Mouse (Mus musculus) heart, embryonic 12.5 days (tissue): ENCODE results near the gene Ddr2. TPM values are rescaled to one million over a fixed set of nuclear protein-coding genes. Genes with fewer than 3 reads are reported as not detected.
A peak's percentile ranks its signal among the peaks of the same experiment; 100 is the strongest.

Experiments used
- ATAC-seq: fragments of 200-750 bp; cut with Nextera tagmentation; 2 replicates; pipeline ENCODE4 v1.8.0; 2017; ENCODE audit warnings: moderate TSS enrichment, moderate library complexity; ENCODE audit not compliant: insufficient number of reproducible peaks, low FRiP score
- H3K27ac ChIP-seq: fragments of 300-500 bp; sonication (generic); 2 replicates; pipeline ENCODE4 v1.5.1; 2016; ENCODE audit warnings: mild to moderate bottlenecking, moderate library complexity; ENCODE audit not compliant: poor library complexity, severe bottlenecking
- H3K27me3 ChIP-seq: fragments of 300-500 bp; sonication (generic); replicated peaks from 2 replicates; pipeline ENCODE4 v1.6.1; 2016; ENCODE audit warnings: mild to moderate bottlenecking, moderate library complexity
- H3K36me3 ChIP-seq: fragments of 300-500 bp; sonication (generic); 2 replicates; pipeline ENCODE4 v1.6.1; 2016; ENCODE audit warnings: mild to moderate bottlenecking, moderate library complexity
- H3K4me1 ChIP-seq: fragments of 300-500 bp; sonication (generic); replicated peaks from 2 replicates; pipeline ENCODE4 v1.6.1; 2016; ENCODE audit warnings: mild to moderate bottlenecking
- H3K4me2 ChIP-seq: fragments of 300-500 bp; sonication (generic); 2 replicates; pipeline ENCODE4 v1.6.1; 2016; ENCODE audit warnings: mild to moderate bottlenecking, moderate library complexity
- H3K4me3 ChIP-seq: fragments of 300-500 bp; sonication (generic); 2 replicates; pipeline ENCODE4 v1.5.1; 2016; ENCODE audit warnings: mild to moderate bottlenecking
- H3K9ac ChIP-seq: fragments of 300-500 bp; sonication (generic); 2 replicates; pipeline ENCODE4 v1.6.1; 2016; ENCODE audit warnings: mild to moderate bottlenecking, moderate library complexity
- H3K9me3 ChIP-seq: fragments of 300-500 bp; sonication (generic); replicated peaks from 2 replicates; pipeline ENCODE4 v1.6.1; 2016; ENCODE audit warnings: mild to moderate bottlenecking, moderate library complexity
- WGBS: fragments of 180-500 bp; shearing (Covaris S2); methylation state at CpG from one replicate; pipeline ENCODE4 v1.1.7; 2016; 5-methylcytosine and 5-hydroxymethylcytosine counted together
- polyA plus RNA-seq: library from polyadenylated mRNA; unstranded; fragments of >200 nt; fragmentation: Nextera tagmentation; extraction: Ambion mirVana; gene quantifications from 2 replicates; pipeline ENCODE4 v1.2.1, GENCODE M21; 2016

Ddr2 gene
- polyA plus RNA-seq, 1 experiment from 2014 or later: 7.6 TPM

- H3K27ac ChIP-seq: no peak overlapping the region
- no peak overlapping the region for H3K4me2 ChIP-seq
- no peak for ATAC-seq
- H3K9ac ChIP-seq: no peak overlapping the region
- no peak overlapping the region for H3K4me3 ChIP-seq
- H3K4me1 ChIP-seq: no peaks in the 10 kb centered on the region
- H3K9me3 ChIP-seq: no peaks in the 10 kb centered on the region
- no peaks in the 10 kb centered on the region for H3K36me3 ChIP-seq
- WGBS: 84% methylated on average over 7 of the region's 7 CpGs
- H3K27me3 ChIP-seq: no peaks in the 10 kb centered on the region
These were observed 23.9 kb downstream of the Ddr2 start for GRCm38 (mm10) chr1:170086631-170087030.

- H3K9ac ChIP-seq: no peak overlapping the region
- 80% methylated on average over 12 of the region's 12 CpGs for WGBS
- no peaks in the 10 kb centered on the region for H3K27me3 ChIP-seq
- no peak overlapping the region for H3K27ac ChIP-seq
- H3K4me3 ChIP-seq: no peak overlapping the region
- no peaks in the 10 kb centered on the region for H3K9me3 ChIP-seq
- H3K4me2 ChIP-seq: no peak overlapping the region
- ATAC-seq: no peak
- H3K36me3 ChIP-seq: no peaks in the 10 kb centered on the region
- no peaks in the 10 kb centered on the region for H3K4me1 ChIP-seq
These were observed 26.3 kb downstream of the Ddr2 start for GRCm38 (mm10) chr1:170084151-170084796.

GRCm38 (mm10) chr1:170080907-170081306 is 29.7 kb downstream of the Ddr2 start:
- Histone ChIP-seq H3K4me2 (no peak overlapping the region), H3K9me3 (no peaks in the 10 kb centered on the region), H3K4me3 (no peak overlapping the region), H3K27me3 (no peaks in the 10 kb centered on the region), H3K27ac (no peak overlapping the region), H3K36me3 (no peaks in the 10 kb centered on the region), H3K9ac (no peak overlapping the region), H3K4me1 (no peaks in the 10 kb centered on the region)
- no peak for ATAC-seq
- WGBS: 57% methylated on average over 1 of the region's 1 CpGs

- WGBS: 71% methylated on average over 2 of the region's 2 CpGs
These were observed 31.1 kb downstream of the Ddr2 start for GRCm38 (mm10) chr1:170079465-170079864.

GRCm38 (mm10) chr1:170076339-170076738 is 34.2 kb downstream of the Ddr2 start:
- Histone ChIP-seq H3K27ac (no peak overlapping the region), H3K4me3 (no peak overlapping the region), H3K27me3 (no peaks in the 10 kb centered on the region), H3K4me1 (no peaks in the 10 kb centered on the region), H3K36me3 (no peaks in the 10 kb centered on the region), H3K4me2 (no peak overlapping the region), H3K9ac (no peak overlapping the region), H3K9me3 (no peaks in the 10 kb centered on the region)
- ATAC-seq: no peak
- WGBS: 79% methylated on average over 5 of the region's 5 CpGs

More at GRCm38 (mm10) chr1:170079465-170079864, 31.1 kb downstream of the Ddr2 start:
- H3K27ac ChIP-seq: no peak overlapping the region
- no peak overlapping the region for H3K4me3 ChIP-seq
- no peak overlapping the region for H3K4me2 ChIP-seq
- no peaks in the 10 kb centered on the region for H3K27me3 ChIP-seq
- H3K4me1 ChIP-seq: no peaks in the 10 kb centered on the region
- H3K9me3 ChIP-seq: no peaks in the 10 kb centered on the region
- no peak for ATAC-seq
- H3K36me3 ChIP-seq: no peaks in the 10 kb centered on the region
- H3K9ac ChIP-seq: no peak overlapping the region

- WGBS: 72% methylated on average over 8 of the region's 8 CpGs
- no peaks in the 10 kb centered on the region for H3K36me3 ChIP-seq
- no peak overlapping the region for H3K27ac ChIP-seq
- no peak for ATAC-seq
- no peaks in the 10 kb centered on the region for H3K4me1 ChIP-seq
- H3K4me2 ChIP-seq: no peak overlapping the region
- H3K9ac ChIP-seq: no peak overlapping the region
- H3K9me3 ChIP-seq: no peaks in the 10 kb centered on the region
- H3K27me3 ChIP-seq: no peaks in the 10 kb centered on the region
- H3K4me3 ChIP-seq: no peak overlapping the region
These were observed 36.8 kb downstream of the Ddr2 start for GRCm38 (mm10) chr1:170073768-170074167.

- Histone ChIP-seq H3K9me3 (no peaks in the 10 kb centered on the region), H3K4me3 (no peak overlapping the region), H3K36me3 (no peaks in the 10 kb centered on the region), H3K27ac (no peak overlapping the region), H3K4me1 (peaks cover 24% of the 10 kb centered on the region), H3K4me2 (no peak overlapping the region), H3K27me3 (no peaks in the 10 kb centered on the region), H3K9ac (no peak overlapping the region)
- ATAC-seq: no peak
- 83% methylated on average over 5 of the region's 5 CpGs for WGBS
These were observed 41.4 kb downstream of the Ddr2 start for GRCm38 (mm10) chr1:170069143-170069542.

GRCm38 (mm10) chr1:170065931-170066330 is 44.6 kb downstream of the Ddr2 start:
- Histone ChIP-seq H3K4me3 (no peak overlapping the region), H3K9me3 (no peaks in the 10 kb centered on the region), H3K27me3 (no peaks in the 10 kb centered on the region), H3K27ac (peak overlapping the region; percentile 8), H3K9ac (no peak overlapping the region), H3K36me3 (no peaks in the 10 kb centered on the region), H3K4me2 (no peak overlapping the region), H3K4me1 (peaks cover 31% of the 10 kb centered on the region)
- WGBS: 57% methylated on average over 2 of the region's 2 CpGs
- ATAC-seq: no peak

- H3K4me3 ChIP-seq: no peak overlapping the region
- no peaks in the 10 kb centered on the region for H3K27me3 ChIP-seq
- no peak overlapping the region for H3K9ac ChIP-seq
- no peak overlapping the region for H3K4me2 ChIP-seq
- whole genome bisulfite sequencing: 69% methylated on average over 8 of the region's 8 CpGs
- H3K27ac ChIP-seq: peak overlapping the region; percentile 80
- H3K9me3 ChIP-seq: no peaks in the 10 kb centered on the region
- no peaks in the 10 kb centered on the region for H3K36me3 ChIP-seq
- H3K4me1 ChIP-seq: peaks cover 31% of the 10 kb centered on the region
- ATAC-seq: no peak
These were observed 45.6 kb downstream of the Ddr2 start for GRCm38 (mm10) chr1:170065009-170065408.

- H3K27me3 ChIP-seq: no peaks in the 10 kb centered on the region
- peaks cover 31% of the 10 kb centered on the region for H3K4me1 ChIP-seq
- H3K27ac ChIP-seq: peak overlapping the region; percentile 80
- no peak overlapping the region for H3K9ac ChIP-seq
- no peak overlapping the region for H3K4me3 ChIP-seq
- no peaks in the 10 kb centered on the region for H3K36me3 ChIP-seq
- 0 out of 2 replicates have a peak overlapping the region, but pooled peaks have one; percentile 1 for H3K4me2 ChIP-seq
- ATAC-seq: peak; percentile 90
- 20% methylated on average over 9 of the region's 9 CpGs for WGBS
- 0 out of 2 replicates have a peak, but pooled peaks cover 2% of the 10 kb centered on the region for H3K9me3 ChIP-seq
These were observed 46.5 kb downstream of the Ddr2 start for GRCm38 (mm10) chr1:170064083-170064494.

- Histone ChIP-seq H3K4me3 (no peak overlapping the region), H3K9me3 (0 out of 2 replicates have a peak, but pooled peaks cover 6% of the 10 kb centered on the region), H3K27me3 (no peaks in the 10 kb centered on the region), H3K27ac (no peak overlapping the region), H3K4me1 (peaks cover 18% of the 10 kb centered on the region), H3K36me3 (no peaks in the 10 kb centered on the region), H3K4me2 (no peak overlapping the region), H3K9ac (no peak overlapping the region)
- no peak for ATAC-seq
- WGBS: 49% methylated on average over 3 of the region's 3 CpGs
These were observed 50.3 kb downstream of the Ddr2 start for GRCm38 (mm10) chr1:170060214-170060613.

GRCm38 (mm10) chr1:170059347-170059746 is 51.2 kb downstream of the Ddr2 start:
- H3K9ac ChIP-seq: no peak overlapping the region
- H3K4me2 ChIP-seq: no peak overlapping the region
- H3K4me3 ChIP-seq: no peak overlapping the region
- no peak for ATAC-seq
- no peak overlapping the region for H3K27ac ChIP-seq
- no peaks in the 10 kb centered on the region for H3K27me3 ChIP-seq
- no peaks in the 10 kb centered on the region for H3K36me3 ChIP-seq
- 0 out of 2 replicates have a peak, but pooled peaks cover 6% of the 10 kb centered on the region for H3K9me3 ChIP-seq
- peaks cover 9% of the 10 kb centered on the region for H3K4me1 ChIP-seq
- WGBS: 83% methylated on average over 9 of the region's 9 CpGs
